Mouse (Mus musculus) heart, postnatal 25 days (tissue): ENCODE measurements around the gene Lpp. TPM values are rescaled to one million over a fixed set of nuclear protein-coding genes. Genes with fewer than 3 reads are reported as not detected.
A peak's percentile ranks its signal among the peaks of the same experiment; 100 is the strongest.

ENCODE experiments used
- DNase-seq: peaks from one replicate; pipeline ENCODE4 v3.0.0; 2022; ENCODE audit warnings: low spot score
- intact Hi-C: fragments of 180-260 bp; cut with DNase I; formaldehyde crosslinking; loops from one replicate; pipeline ENCODE4 v1.15.1; 2025
- total RNA-seq, 2 experiments: library from RNA; stranded (reverse); gene quantifications; 2 replicates each; pipeline ENCODE4 v1.2.3; 2021

The Lpp gene
- total RNA-seq, 2 experiments from 2014 or later: 32.7 to 40.5 TPM

- intact Hi-C loops: no loop called here
- no peak for DNase-seq
These were observed 493.0 kb downstream of the Lpp start for GRCm38 (mm10) chr16:24886346-24886745.

DNA sequence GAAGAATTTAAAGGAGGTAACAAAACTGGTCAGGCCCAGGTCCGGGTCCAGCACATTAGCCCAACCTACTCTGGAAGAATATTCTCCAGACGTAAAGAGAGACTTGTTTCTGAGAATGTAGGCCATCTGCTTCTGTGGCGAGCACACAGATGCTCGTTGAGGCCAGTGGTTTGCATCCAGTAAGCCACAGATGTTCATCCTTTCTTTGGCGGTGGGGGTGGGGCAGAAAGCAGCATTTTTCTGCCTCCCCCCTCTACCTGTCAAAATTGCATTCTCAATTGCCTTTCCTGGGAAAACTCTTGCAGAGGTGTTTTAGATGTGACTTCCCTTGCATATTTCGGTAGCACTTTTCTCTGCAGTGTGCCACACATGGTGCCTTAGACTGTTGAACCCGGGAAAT is 493.6 kb downstream of the Lpp start:
- intact Hi-C loops: no loop called here

GRCm38 (mm10) chr16:24891453-24891852 is 498.1 kb downstream of the Lpp start:
- intact Hi-C loops: loop anchor here (2.0 to 5.0 kb wide), 2 partner anchors 171 to 904 kb away; partner anchors contain the start of genes Bcl6 and Gm37419
- peak; percentile 40 for DNase-seq

More for the DNA sequence above, 493.6 kb downstream of the Lpp start:
- no peak for DNase-seq

DNA sequence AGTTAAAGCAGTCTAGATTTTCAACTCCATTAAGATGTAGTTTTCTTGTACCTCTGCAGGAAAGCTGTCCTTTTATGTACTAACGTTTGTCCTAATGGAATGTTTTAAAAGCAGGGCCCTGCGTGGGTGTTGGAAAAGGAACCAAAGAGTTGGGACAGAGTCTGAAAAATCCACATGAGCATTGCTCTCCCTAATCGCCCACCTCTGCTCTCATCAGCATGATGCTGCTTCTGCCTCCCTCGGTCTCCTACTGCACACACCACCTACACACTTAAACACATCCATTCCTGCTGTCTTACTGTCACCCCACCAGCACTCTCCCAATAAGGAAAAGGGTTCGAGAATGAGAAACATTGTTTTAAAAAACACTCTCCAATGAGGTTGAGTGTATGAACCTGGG is 501.9 kb downstream of the Lpp start:
- DNase-seq: no peak
- intact Hi-C loops: no loop called here

GRCm38 (mm10) chr16:24897641-24898040 is 504.3 kb downstream of the Lpp start:
- intact Hi-C loops: no loop called here
- DNase-seq: no peak

- DNase-seq: no peak
- intact Hi-C loops: no loop called here
These were observed 507.0 kb downstream of the Lpp start for GRCm38 (mm10) chr16:24900241-24900796.

DNA sequence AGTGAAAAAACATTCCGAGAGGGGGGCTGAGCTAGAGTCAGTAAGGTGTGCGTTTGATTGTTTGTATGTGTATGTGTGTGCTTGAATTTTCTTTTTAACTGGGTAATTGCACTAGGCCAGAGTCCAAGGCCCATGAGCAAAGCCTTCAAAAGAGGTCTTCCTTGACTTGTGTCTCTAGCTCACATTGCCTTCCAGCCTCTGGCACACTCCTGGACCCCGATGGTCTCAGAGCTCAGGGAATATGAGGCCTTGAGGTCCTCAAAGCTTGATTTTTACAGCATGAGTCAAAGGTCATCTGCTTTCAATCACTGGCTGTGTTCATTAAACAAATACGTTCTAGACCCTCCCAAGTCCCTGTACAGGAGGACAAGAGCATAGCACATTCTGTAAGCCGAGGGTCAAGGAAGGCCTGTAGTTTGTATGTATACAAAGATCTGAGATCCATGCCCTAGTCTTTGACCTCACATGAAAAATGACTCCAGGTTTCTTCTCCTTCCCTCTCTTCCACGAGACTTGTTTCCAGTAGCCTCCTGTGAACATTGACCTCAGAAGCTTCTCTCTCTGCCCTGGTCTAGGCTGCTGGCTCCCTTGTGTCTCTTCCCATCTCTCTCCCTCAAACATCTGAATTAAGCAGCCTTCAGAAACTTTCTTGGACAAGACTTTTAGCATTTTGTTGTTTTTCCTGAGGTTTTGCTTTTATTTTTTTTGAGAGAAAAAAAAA is 508.0 kb downstream of the Lpp start:
- intact Hi-C loops: no loop called here
- no peak for DNase-seq

- intact Hi-C loops: no loop called here
- no peak for DNase-seq
These were observed 508.8 kb downstream of the Lpp start for GRCm38 (mm10) chr16:24902111-24902510.

DNA sequence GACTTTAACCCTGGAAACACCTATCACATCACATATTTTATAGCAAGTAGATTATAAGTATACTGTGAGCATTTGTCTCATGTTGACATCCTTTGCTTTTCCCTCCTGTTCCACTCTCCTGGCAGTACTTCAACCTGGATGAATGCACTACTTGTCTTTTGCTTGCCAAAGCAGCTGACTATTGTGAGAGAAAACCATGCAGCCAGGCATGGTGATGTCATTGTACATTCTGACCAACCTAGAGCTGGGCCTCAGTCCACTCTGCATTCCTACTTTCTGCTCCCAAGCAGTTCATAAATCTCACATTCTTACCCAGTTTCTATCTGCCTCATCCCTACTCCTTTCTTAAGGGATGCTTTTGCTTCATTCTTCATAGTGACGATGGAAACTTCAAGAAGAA is 515.6 kb downstream of the Lpp start:
- intact Hi-C loops: no loop called here
- DNase-seq: peak; percentile 24

DNA sequence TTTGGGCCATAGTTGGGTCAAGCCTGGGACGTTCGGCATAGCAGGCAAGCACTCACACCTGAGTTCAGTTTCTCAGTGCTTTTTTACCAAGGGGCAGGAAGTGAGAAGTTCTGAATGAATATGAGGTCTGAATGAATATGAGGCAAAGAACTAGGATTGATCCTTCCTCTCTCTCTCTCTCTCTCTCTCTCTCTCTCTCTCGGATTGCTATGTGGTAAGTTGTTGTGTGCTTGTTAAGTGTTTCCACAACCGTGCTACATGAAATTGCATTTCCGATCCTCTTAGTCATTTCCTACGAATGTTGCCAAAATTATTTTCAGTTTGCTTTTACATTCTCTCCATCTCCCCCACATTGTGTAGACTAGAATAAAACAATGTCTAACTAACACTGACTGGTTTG is 517.0 kb downstream of the Lpp start:
- intact Hi-C loops: no loop called here
- DNase-seq: no peak

- intact Hi-C loops: no loop called here
- DNase-seq: no peak
These were observed 517.5 kb downstream of the Lpp start for GRCm38 (mm10) chr16:24910834-24911233.

- intact Hi-C loops: no loop called here
- DNase-seq: no peak
These were observed 519.1 kb downstream of the Lpp start for GRCm38 (mm10) chr16:24912381-24912780.

- no peak for DNase-seq
- intact Hi-C loops: no loop called here
These were observed 519.7 kb downstream of the Lpp start for GRCm38 (mm10) chr16:24913021-24913420.

DNA sequence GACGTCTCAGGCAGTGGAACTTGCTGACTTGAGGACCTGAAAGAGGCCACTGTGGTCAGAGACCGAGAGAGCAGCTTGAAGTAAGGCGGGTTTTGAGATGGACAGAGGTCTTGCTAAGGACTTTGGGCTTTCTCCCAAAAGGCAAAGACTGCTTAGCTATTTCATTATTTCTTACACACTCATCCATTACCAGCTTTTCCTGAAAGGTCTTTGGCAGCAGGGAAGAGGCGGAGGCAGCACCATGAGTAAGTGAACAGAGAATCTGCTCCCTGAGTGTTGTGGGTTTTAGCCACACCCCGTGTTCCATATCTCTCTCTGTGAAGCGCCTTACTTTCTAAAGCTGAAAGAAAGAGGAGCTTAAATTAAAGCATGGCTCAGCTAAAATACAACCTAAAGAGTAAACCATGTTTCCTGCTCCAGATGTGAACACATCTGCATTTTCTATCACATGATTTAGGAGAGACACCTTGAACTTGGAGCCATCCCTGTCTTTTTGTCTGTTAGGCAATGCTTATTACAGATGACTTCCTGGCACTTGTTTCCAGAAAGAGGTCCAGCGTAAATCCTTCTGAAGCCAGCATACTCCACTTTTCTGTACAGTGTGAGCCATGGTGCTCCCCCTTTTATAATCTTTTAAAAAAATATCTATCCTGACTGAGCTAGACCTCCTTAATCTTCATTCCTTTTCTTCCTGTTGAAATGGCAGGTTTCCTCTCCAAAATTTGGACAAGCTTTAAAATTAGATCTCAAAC is 520.5 kb downstream of the Lpp start:
- no peak for DNase-seq
- intact Hi-C loops: no loop called here

DNA sequence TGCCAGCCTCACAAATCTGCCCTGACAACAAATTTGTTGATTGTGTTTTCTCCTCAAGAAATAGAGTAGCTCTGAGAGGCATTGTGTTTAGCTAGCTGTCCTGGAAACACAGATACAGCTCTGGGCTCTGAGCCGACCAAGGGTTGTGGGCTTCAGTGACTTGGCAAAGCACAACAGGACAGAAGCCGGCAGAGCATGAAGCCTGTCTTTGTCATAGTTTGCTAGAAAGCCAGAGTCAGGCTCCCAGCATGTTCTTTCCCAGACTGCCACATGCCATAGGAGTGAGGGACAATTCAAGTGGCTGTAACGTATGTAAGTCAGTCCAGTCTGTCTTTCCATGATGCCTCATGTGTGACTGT is 521.1 kb downstream of the Lpp start:
- peak; percentile 47 for DNase-seq
- intact Hi-C loops: no loop called here

- intact Hi-C loops: no loop called here
- no peak for DNase-seq
These were observed 522.2 kb downstream of the Lpp start for GRCm38 (mm10) chr16:24915470-24915869.

- intact Hi-C loops: no loop called here
These were observed 526.2 kb downstream of the Lpp start for GRCm38 (mm10) chr16:24919349-24920012.

GRCm38 (mm10) chr16:24930070-24930469 is 536.8 kb downstream of the Lpp start:
- intact Hi-C loops: no loop called here
- no peak for DNase-seq

More at GRCm38 (mm10) chr16:24919349-24920012, 526.2 kb downstream of the Lpp start:
- no peak for DNase-seq

GRCm38 (mm10) chr16:24930621-24931020 is 537.3 kb downstream of the Lpp start:
- intact Hi-C loops: no loop called here
- no peak for DNase-seq

GRCm38 (mm10) chr16:24932816-24933215 is 539.5 kb downstream of the Lpp start:
- DNase-seq: no peak
- intact Hi-C loops: no loop called here

- peak; percentile 1 for DNase-seq
These were observed 540.4 kb downstream of the Lpp start for GRCm38 (mm10) chr16:24933691-24934090.

More at GRCm38 (mm10) chr16:24933691-24934090, 540.4 kb downstream of the Lpp start:
- intact Hi-C loops: no loop called here
